ENCODE assay signal across 8 mouse cellular contexts in genomic region chr13:34154217-34154930, GRCm38 (mm10). TPM values are rescaled to one million over a fixed set of nuclear protein-coding genes. Genes with fewer than 3 reads are reported as not detected.
DNase-seq lines count a peak whose midpoint lies in the region; ATAC-seq and TF ChIP-seq lines count a peak whose summit lies in the region.

No protein-coding gene starts in this region.

- intact Hi-C loops in left cerebral cortex, postnatal 14 days (cut with DNase I) = loop anchor here (1.0 to 2.0 kb wide), 2 partner anchors 78 to 108 kb away; no protein-coding TSS in a partner anchor

- peak overlapping the region; percentile 54 for H3K4me2 ChIP-seq in hindbrain, postnatal 0 days (ENCODE audit: low read depth, low read length)

- H3K36me3 ChIP-seq in hindbrain, postnatal 0 days (ENCODE audit: insufficient read depth, low read length) = no peaks in the 10 kb centered on the region
- no peaks in the 10 kb centered on the region for H3K36me3 ChIP-seq in spleen, adult 2 months (ENCODE audit: control insufficient read depth, insufficient read depth, low read length)

- ATAC-seq in hindbrain, postnatal 0 days = peak; percentile 53
- peak; percentile 85 for ATAC-seq in megakaryocyte progenitor cell, adult 5-6 weeks (replicated peaks; ENCODE audit: poor library complexity)

- no peaks in the 10 kb centered on the region for H3K9me3 ChIP-seq in hindbrain, postnatal 0 days (ENCODE audit: low read length)

- no peak for TF ChIP-seq POLR2A in spleen, adult 2 months (IDR thresholded peaks at IDR 0.05; ENCODE audit: low read depth, low read length)

- peak overlapping the region; percentile 27 for H3K4me3 ChIP-seq in hindbrain, postnatal 0 days (ENCODE audit: low read length)
- H3K4me3 ChIP-seq in spleen, adult 2 months (ENCODE audit: extremely low read depth, insufficient read depth, insufficient read length) = peak overlapping the region; percentile 36; the same call in 1 of the 2 replicates

- peak; percentile 80 for TF ChIP-seq CTCF in hindbrain, postnatal 0 days (IDR thresholded peaks at IDR 0.05; ENCODE audit: low read depth)
- peak; percentile 55; the same call in 1 of the 2 replicates for TF ChIP-seq CTCF in spleen, adult 2 months (IDR thresholded peaks at IDR 0.05; ENCODE audit: extremely low read depth, insufficient read depth, insufficient read length, insufficient replicate concordance)

- peaks cover 8% of the 10 kb centered on the region for H3K4me1 ChIP-seq in hindbrain, postnatal 0 days (ENCODE audit: insufficient read depth, low read length)
- H3K4me1 ChIP-seq in spleen, adult 2 months (ENCODE audit: control insufficient read depth, insufficient read depth, insufficient read length) = no peaks in the 10 kb centered on the region

- no peaks in the 10 kb centered on the region for H3K27me3 ChIP-seq in hindbrain, postnatal 0 days (ENCODE audit: insufficient read depth, low read length)
- no peaks in the 10 kb centered on the region for H3K27me3 ChIP-seq in spleen, adult 2 months (ENCODE audit: control insufficient read depth, insufficient read depth, low read length)

- DNase-seq in ovary, postnatal 14 days (ENCODE audit: low spot score) = peak; percentile 71
- no peak for DNase-seq in ovary, postnatal 10 days (ENCODE audit: low spot score)
- peak; percentile 88 to 92 for DNase-seq in cerebellum, postnatal 14 days
- peak; percentile 68 to 77 for DNase-seq in frontal cortex, postnatal 25 days (ENCODE audit: low spot score in 2 of 2)
- peak; percentile 91 for DNase-seq in hindbrain, postnatal 0 days (ENCODE audit: low spot score)
- DNase-seq in left cerebral cortex, postnatal 14 days (ENCODE audit: low spot score in 2 of 2) = peak; percentile 83 to 93
- peak; percentile 50 to 61 for DNase-seq in spleen, adult 2 months (ENCODE audit: low read depth in 1 of 2, low spot score in 2 of 2)

- 25% methylated on average over 13 of the region's 13 CpGs for WGBS in hindbrain, postnatal 0 days
- WGBS in spleen, adult 2 months = 36% methylated on average over 13 of the region's 13 CpGs

- no peak overlapping the region; the same call in 1 of the 2 replicates for H3K9ac ChIP-seq in hindbrain, postnatal 0 days (replicated peaks; ENCODE audit: low read length)

- peak overlapping the region; percentile 78 for H3K27ac ChIP-seq in hindbrain, postnatal 0 days
- H3K27ac ChIP-seq in spleen, adult 2 months (ENCODE audit: insufficient read depth, low read length) = no peak overlapping the region

RNA-seq across cellular contexts. Expression of gene Psmg4, which starts 8.4 kb away (rescaled TPM):
- total RNA-seq in hindbrain, postnatal 0 days (2014; rRNA removed) = 41.6 and 75.9 TPM in 2 replicates
- polyA plus RNA-seq in hindbrain, postnatal 0 days (2015; fragmentation: Nextera tagmentation; extraction: Ambion mirVana) = 88.5 and 92.0 TPM in 2 replicates
- 10 to 100 TPM; 23.6 to 29.0 TPM for total RNA-seq in left cerebral cortex, postnatal 14 days (2021)
- 73.3 and 75.8 TPM in 2 replicates for total RNA-seq in megakaryocyte progenitor cell, adult 5-6 weeks (2015)
- total RNA-seq in megakaryocyte progenitor cell, adult 5-6 weeks (2017) = 200 and 229 TPM in 2 replicates
- polyA plus RNA-seq in spleen, adult 2 months (2012; rRNA removed) = 104 and 206 TPM in 2 replicates

RNA-seq across cellular contexts. Expression of gene Tubb2b, which starts 24.1 kb away (rescaled TPM):
- total RNA-seq in hindbrain, postnatal 0 days (2014; rRNA removed) = 4,422 and 4,857 TPM in 2 replicates
- polyA plus RNA-seq in hindbrain, postnatal 0 days (2015; fragmentation: Nextera tagmentation; extraction: Ambion mirVana) = 709 and 787 TPM in 2 replicates
- total RNA-seq in left cerebral cortex, postnatal 14 days (2021) = 100 to 1,000 TPM; 348 to 398 TPM
- not detected in 2 replicates for total RNA-seq in megakaryocyte progenitor cell, adult 5-6 weeks (2015)
- total RNA-seq in megakaryocyte progenitor cell, adult 5-6 weeks (2017) = not detected in 2 replicates
- polyA plus RNA-seq in spleen, adult 2 months (2012; rRNA removed) = 15.1 and 18.3 TPM in 2 replicates

Comparison
In these comparisons a context has a peak if more than half of its experiments do, and no peak if none do; other contexts are left out.
1. RNA of gene Tubb2b, which starts 24.1 kb away (total RNA-seq): 4,422 to 4,857 TPM in hindbrain, postnatal 0 days and 348 to 398 TPM in left cerebral cortex, postnatal 14 days; not detected in megakaryocyte progenitor cell, adult 5-6 weeks; every median in the first group is over 100 times any median in the second.